Mouse (Mus musculus) right cerebral cortex, postnatal 10 days (tissue): ENCODE measurements around the gene Man1c1.
A peak's percentile ranks its signal among the peaks of the same experiment; 100 is the strongest.

Source experiments
- DNase-seq, 2 experiments: peaks; one replicate each; pipeline ENCODE4 v3.0.0; 2021; ENCODE audit warnings: low spot score in 2 of 2

Gene Man1c1

GRCm38 (mm10) chr4:134638111-134638550 is 66.0 kb downstream of the Man1c1 start:
- DNase-seq, result no peak

GRCm38 (mm10) chr4:134636406-134636805 is 67.7 kb downstream of the Man1c1 start:
- no peak for DNase-seq

DNA sequence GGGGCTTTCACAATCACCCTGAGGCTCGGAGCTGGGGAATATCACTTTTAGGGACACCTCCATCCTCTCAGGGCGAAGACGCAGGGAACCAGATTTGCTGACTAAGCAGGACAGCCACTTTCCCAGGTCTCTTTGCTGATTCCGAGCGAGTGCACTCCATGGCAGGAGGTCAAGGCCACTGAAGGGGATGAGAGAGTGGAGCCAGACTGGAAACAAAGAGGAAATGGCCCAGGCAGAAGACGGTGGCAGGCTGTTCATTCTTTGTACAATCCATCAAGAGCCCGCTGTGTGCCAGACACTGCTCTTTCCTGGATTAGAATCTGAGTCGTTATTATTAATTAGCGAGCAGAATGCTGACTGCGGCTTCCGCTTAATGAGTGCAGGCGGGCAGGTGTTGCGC is 70.1 kb downstream of the Man1c1 start:
- DNase-seq, result no peak

DNA sequence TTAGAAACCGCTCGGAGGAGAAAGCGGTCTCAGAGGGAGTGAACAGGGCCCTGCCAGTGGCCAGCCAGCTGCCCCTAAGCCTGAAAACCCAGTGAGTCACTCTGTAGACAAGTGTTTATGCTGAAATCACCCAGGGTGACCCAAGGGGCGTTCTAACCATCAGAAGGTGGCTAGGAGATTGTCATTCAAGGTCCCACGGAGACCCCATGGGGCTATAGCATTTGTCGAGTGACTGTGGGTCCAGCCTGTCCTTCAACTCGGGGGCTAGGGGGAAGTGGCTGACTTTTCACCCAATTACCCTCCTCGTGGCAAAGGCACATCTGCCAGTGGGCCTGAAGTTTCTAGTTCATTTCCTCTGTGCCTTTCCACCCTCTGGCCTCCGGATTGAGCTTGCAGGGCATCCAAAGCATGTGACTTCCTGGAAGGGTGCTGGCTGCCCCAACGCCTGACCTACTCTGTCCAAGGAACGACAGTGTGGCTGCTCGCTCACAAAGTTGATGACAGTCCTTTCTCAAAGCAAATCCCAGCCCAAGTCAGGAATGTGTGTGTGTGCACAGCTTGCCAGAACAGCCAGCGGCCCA is 71.9 kb downstream of the Man1c1 start:
- peak; percentile 70 to 78 for DNase-seq

- peak; percentile 80 to 87 for DNase-seq
These were observed 72.5 kb downstream of the Man1c1 start for GRCm38 (mm10) chr4:134631471-134632130.

DNA sequence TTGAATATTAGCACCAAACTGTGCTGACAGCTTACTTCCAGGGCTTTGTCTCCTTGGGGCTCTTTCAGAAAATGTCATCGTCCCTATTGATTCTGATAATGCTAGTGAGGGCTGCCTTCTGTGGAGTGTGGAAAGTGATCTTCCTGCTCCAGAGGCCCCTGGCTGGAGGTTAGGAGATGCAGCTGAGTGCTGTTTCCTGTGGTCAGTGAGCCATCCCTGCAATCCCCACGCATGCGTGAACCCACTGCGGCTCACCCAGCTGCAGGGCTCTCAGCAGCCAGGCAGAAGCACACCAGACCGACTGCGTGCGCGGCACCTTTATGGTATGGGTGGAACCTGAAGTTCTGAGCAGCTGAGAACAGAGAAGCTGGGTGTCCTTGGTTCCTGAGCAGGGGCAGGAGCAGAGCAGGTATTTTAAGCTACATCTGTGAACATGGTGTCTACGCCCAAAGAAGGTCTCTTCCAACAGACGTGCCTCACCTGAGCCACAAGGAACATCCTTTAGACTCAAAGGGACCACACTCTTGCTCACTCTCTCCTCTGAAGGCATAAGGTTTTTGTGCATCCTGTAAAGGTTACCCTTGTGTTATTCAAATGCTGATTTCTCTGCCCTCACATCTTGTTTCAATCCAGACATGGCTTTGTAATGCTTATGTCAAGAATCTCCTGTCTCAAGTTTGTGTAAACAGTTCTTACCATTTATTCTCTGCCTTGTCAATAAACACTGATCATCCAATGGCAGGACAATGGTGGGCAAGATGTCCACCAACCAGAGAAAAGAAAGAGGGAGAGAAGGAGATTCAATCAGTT is 75.3 kb downstream of the Man1c1 start:
- no peak for DNase-seq

GRCm38 (mm10) chr4:134628058-134628457 is 76.0 kb downstream of the Man1c1 start:
- DNase-seq, result no peak

GRCm38 (mm10) chr4:134626883-134627282 is 77.2 kb downstream of the Man1c1 start:
- DNase-seq, result no peak

GRCm38 (mm10) chr4:134626350-134626749 is 77.7 kb downstream of the Man1c1 start:
- peak in 1 of 2 experiments; percentile 63 for DNase-seq

- DNase-seq, result peak; percentile 69 to 78
These were observed 79.8 kb downstream of the Man1c1 start for GRCm38 (mm10) chr4:134624109-134624862.

DNA sequence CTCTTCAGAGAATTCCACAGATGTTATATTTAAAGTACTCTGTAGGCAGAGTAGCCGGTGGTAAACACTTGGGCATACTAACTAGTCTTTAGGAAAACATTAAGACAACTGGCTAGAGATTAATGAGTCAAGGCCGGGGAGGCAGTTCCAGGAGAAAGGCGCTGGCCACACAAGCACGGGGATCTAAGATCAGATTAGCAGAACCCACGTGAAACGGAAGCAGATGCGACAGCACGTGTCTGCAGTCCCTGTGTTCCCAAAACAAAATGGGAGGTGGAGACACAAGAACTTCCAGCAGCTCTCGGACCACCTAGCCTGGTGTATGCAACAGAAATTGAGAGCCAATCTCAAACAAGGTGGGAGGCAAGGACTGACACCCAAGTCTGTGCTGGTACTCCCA is 82.4 kb downstream of the Man1c1 start:
- DNase-seq, result no peak

- no peak for DNase-seq
These were observed 83.8 kb downstream of the Man1c1 start for GRCm38 (mm10) chr4:134620246-134620645.

GRCm38 (mm10) chr4:134619489-134619870 is 84.6 kb downstream of the Man1c1 start:
- DNase-seq, result no peak

GRCm38 (mm10) chr4:134618810-134619488 is 85.1 kb downstream of the Man1c1 start:
- DNase-seq, result no peak

DNA sequence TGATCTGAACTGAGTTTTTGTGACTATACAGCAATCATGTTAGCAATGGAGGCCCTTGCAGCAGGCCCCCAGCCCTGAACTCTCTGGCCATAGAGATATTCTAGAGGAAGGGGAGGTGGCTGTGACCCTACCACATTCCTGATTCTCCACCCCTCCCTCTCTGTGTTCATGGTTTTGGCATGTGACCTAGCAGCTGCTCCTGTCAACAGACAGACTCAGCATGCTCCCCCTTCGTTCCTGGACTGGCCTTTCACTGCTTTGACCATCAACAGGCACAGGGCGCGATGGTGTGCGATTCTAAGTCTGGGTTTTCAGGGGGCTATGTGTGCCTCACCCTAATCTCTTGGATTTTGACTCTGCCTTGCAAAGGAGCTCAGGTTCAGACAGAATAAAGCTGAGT is 86.3 kb downstream of the Man1c1 start:
- DNase-seq, result no peak

GRCm38 (mm10) chr4:134615929-134616625 is 88.0 kb downstream of the Man1c1 start:
- peak; percentile 62 to 77 for DNase-seq

- DNase-seq, result no peak
These were observed 91.9 kb downstream of the Man1c1 start for GRCm38 (mm10) chr4:134612070-134612667.

- DNase-seq, result no peak
These were observed 93.5 kb downstream of the Man1c1 start for GRCm38 (mm10) chr4:134610616-134611015.

- DNase-seq, result no peak
These were observed 96.4 kb downstream of the Man1c1 start for GRCm38 (mm10) chr4:134607679-134608078.

- DNase-seq, result peak in 1 of 2 experiments; percentile 58
These were observed 98.0 kb downstream of the Man1c1 start for GRCm38 (mm10) chr4:134606054-134606453.
